10 mouse cellular contexts compared by ENCODE assay signal in genomic region chr1:88213766-88214461, GRCm38 (mm10). TPM values are rescaled to one million over a fixed set of nuclear protein-coding genes. Genes with fewer than 3 reads are reported as not detected.
DNase-seq lines count a peak whose midpoint lies in the region; ATAC-seq and TF ChIP-seq lines count a peak whose summit lies in the region.
"Had no signal": no experiment of that assay in that cellular context is flagged by ENCODE, and none has a peak within 500 bp of the region (broad histone marks: within the 10 kb centered on the region; RNA-seq: fewer than 3 reads in every experiment).

No protein-coding gene starts in this region.

- peak; percentile 22 for DNase-seq in hindbrain, embryonic 14.5 days (ENCODE audit: low spot score)
- no peak for DNase-seq in CH12.LX (ENCODE audit: extremely low read depth)
- DNase-seq in limb, embryonic 14.5 days (ENCODE audit: low spot score), result peak; percentile 21
- DNase-seq in testis, postnatal 14 days (ENCODE audit: low spot score), result peak; percentile 12
- no peak for DNase-seq in cerebellum, postnatal 4 days (ENCODE audit: low spot score in 2 of 2)
- no peak for DNase-seq in layer of hippocampus, postnatal 14 days (ENCODE audit: low spot score in 2 of 2)

- H3K4me1 ChIP-seq in hindbrain, embryonic 14.5 days (replicated peaks; ENCODE audit: control insufficient read depth, insufficient read depth, low read length), result no peaks in the 10 kb centered on the region
- H3K4me1 ChIP-seq in hindbrain, embryonic 13.5 days (replicated peaks), result no peaks in the 10 kb centered on the region
- no peaks in the 10 kb centered on the region for H3K4me1 ChIP-seq in CH12.LX (ENCODE audit: control insufficient read depth in 1 of 2, insufficient read depth in 2 of 2)
- H3K4me1 ChIP-seq in forebrain, embryonic 16.5 days (replicated peaks; ENCODE audit: control insufficient read depth, insufficient read depth, low read length), result no peaks in the 10 kb centered on the region
- no peaks in the 10 kb centered on the region for H3K4me1 ChIP-seq in limb, embryonic 14.5 days (ENCODE audit: control insufficient read depth, insufficient read depth, low read length)

- no peak overlapping the region for H3K9ac ChIP-seq in hindbrain, embryonic 14.5 days
- H3K9ac ChIP-seq in hindbrain, embryonic 13.5 days, result no peak overlapping the region
- no peak overlapping the region for H3K9ac ChIP-seq in CH12.LX (ENCODE audit: insufficient read depth, low read depth)
- no peak overlapping the region for H3K9ac ChIP-seq in forebrain, embryonic 16.5 days (replicated peaks; ENCODE audit: low read depth, low read length)
- H3K9ac ChIP-seq in limb, embryonic 14.5 days (ENCODE audit: low read depth, low read length, severe bottlenecking), result no peak overlapping the region

- H3K4me3 ChIP-seq in hindbrain, embryonic 14.5 days (replicated peaks; ENCODE audit: low read length), result no peak overlapping the region
- H3K4me3 ChIP-seq in hindbrain, embryonic 13.5 days, result no peak overlapping the region
- H3K4me3 ChIP-seq in CH12.LX (replicated peaks in 1 of 3; ENCODE audit: low read depth in 2 of 3, low read length in 2 of 3, poor library complexity in 1 of 3), result no peak overlapping the region
- H3K4me3 ChIP-seq in forebrain, embryonic 16.5 days (replicated peaks; ENCODE audit: low read length), result no peak overlapping the region
- no peak overlapping the region for H3K4me3 ChIP-seq in limb, embryonic 14.5 days (replicated peaks; ENCODE audit: low read length)
- H3K4me3 ChIP-seq: heart, adult 2 months had no signal

- TF ChIP-seq POLR2A in CH12.LX (IDR thresholded peaks at IDR 0.05; ENCODE audit: low read depth, low read length), result no peak
- TF ChIP-seq POLR2A in limb, embryonic 14.5 days (IDR thresholded peaks at IDR 0.05; ENCODE audit: borderline replicate concordance, extremely low read depth, insufficient read depth, insufficient read length), result no peak

- peaks cover 53% of the 10 kb centered on the region for H3K9me3 ChIP-seq in hindbrain, embryonic 14.5 days (ENCODE audit: control insufficient read depth, low read length)
- H3K9me3 ChIP-seq in hindbrain, embryonic 13.5 days, result peaks cover 64% of the 10 kb centered on the region
- H3K9me3 ChIP-seq in CH12.LX (replicated peaks; ENCODE audit: low read length), result peaks cover 67% of the 10 kb centered on the region
- peaks cover 60% of the 10 kb centered on the region for H3K9me3 ChIP-seq in forebrain, embryonic 16.5 days (ENCODE audit: control insufficient read depth, low read length)
- peaks cover 61% of the 10 kb centered on the region for H3K9me3 ChIP-seq in limb, embryonic 14.5 days (ENCODE audit: control insufficient read depth, low read length)

- no peak overlapping the region for H3K27ac ChIP-seq in hindbrain, embryonic 14.5 days
- no peak overlapping the region for H3K27ac ChIP-seq in hindbrain, embryonic 13.5 days
- H3K27ac ChIP-seq in CH12.LX (ENCODE audit: insufficient read depth, low read depth), result no peak overlapping the region
- no peak overlapping the region for H3K27ac ChIP-seq in forebrain, embryonic 16.5 days (ENCODE audit: low read length)
- H3K27ac ChIP-seq in limb, embryonic 14.5 days (replicated peaks; ENCODE audit: low read depth, low read length), result no peak overlapping the region
- H3K27ac ChIP-seq: heart, adult 2 months had no signal

- peak; percentile 26 for ATAC-seq in hindbrain, embryonic 14.5 days (ENCODE audit: low FRiP score)
- ATAC-seq in hindbrain, embryonic 13.5 days (ENCODE audit: low FRiP score), result no peak
- 0 out of 2 replicates have a peak, but pooled peaks have one; percentile 25 for ATAC-seq in forebrain, embryonic 16.5 days
- ATAC-seq in limb, embryonic 14.5 days (ENCODE audit: low FRiP score, low read depth), result no peak

- TF ChIP-seq EP300 in CH12.LX (IDR thresholded peaks at IDR 0.05; ENCODE audit: low read length), result no peak

- 83% methylated on average over 2 of the region's 2 CpGs for WGBS in hindbrain, embryonic 14.5 days
- 85% methylated on average over 2 of the region's 2 CpGs for WGBS in hindbrain, embryonic 13.5 days
- 82% methylated on average over 2 of the region's 2 CpGs for WGBS in forebrain, embryonic 16.5 days
- WGBS in limb, embryonic 14.5 days, result 79% methylated on average over 2 of the region's 2 CpGs

- no peak overlapping the region for H3K4me2 ChIP-seq in hindbrain, embryonic 14.5 days (replicated peaks)
- H3K4me2 ChIP-seq in hindbrain, embryonic 13.5 days, result no peak overlapping the region
- no peak overlapping the region for H3K4me2 ChIP-seq in CH12.LX (ENCODE audit: insufficient read depth, low read depth, poor library complexity, severe bottlenecking)
- H3K4me2 ChIP-seq in forebrain, embryonic 16.5 days (ENCODE audit: low read length), result no peak overlapping the region
- no peak overlapping the region for H3K4me2 ChIP-seq in limb, embryonic 14.5 days (replicated peaks; ENCODE audit: low read depth, low read length, severe bottlenecking)

- no peaks in the 10 kb centered on the region for H3K27me3 ChIP-seq in hindbrain, embryonic 14.5 days (ENCODE audit: control insufficient read depth, insufficient read depth, low read length)
- H3K27me3 ChIP-seq in hindbrain, embryonic 13.5 days, result no peaks in the 10 kb centered on the region
- no peaks in the 10 kb centered on the region for H3K27me3 ChIP-seq in CH12.LX (replicated peaks)
- no peaks in the 10 kb centered on the region for H3K27me3 ChIP-seq in forebrain, embryonic 16.5 days (replicated peaks; ENCODE audit: control insufficient read depth, insufficient read depth, low read length)
- H3K27me3 ChIP-seq in limb, embryonic 14.5 days (ENCODE audit: control insufficient read depth, insufficient read depth, low read length), result no peaks in the 10 kb centered on the region

- dilution Hi-C loops in CH12.LX (cut with MboI; ENCODE audit: extremely low pct_ligation_motif_present, extremely low pct_unique_long_range_greater_than_20kb, low sequenced_read_pairs), result no loop called here

- TF ChIP-seq CTCF in CH12.LX (conservative IDR thresholded peaks at IDR 0.05 in 1 of 2, IDR thresholded peaks at IDR 0.05 in 1 of 2; ENCODE audit: low read depth in 2 of 2, low read length in 2 of 2), result no peak

- H3K79me2 ChIP-seq in CH12.LX (replicated peaks; ENCODE audit: control insufficient read depth, extremely low read depth, insufficient read depth, poor library complexity, severe bottlenecking), result no peaks in the 10 kb centered on the region

- H3K36me3 ChIP-seq in hindbrain, embryonic 14.5 days (replicated peaks; ENCODE audit: control insufficient read depth, insufficient read depth), result no peaks in the 10 kb centered on the region
- H3K36me3 ChIP-seq in hindbrain, embryonic 13.5 days, result no peaks in the 10 kb centered on the region
- no peaks in the 10 kb centered on the region for H3K36me3 ChIP-seq in CH12.LX (replicated peaks in 1 of 2; ENCODE audit: control insufficient read depth in 1 of 2, insufficient read depth in 1 of 2, low read length in 1 of 2)
- no peaks in the 10 kb centered on the region for H3K36me3 ChIP-seq in forebrain, embryonic 16.5 days (ENCODE audit: control insufficient read depth, insufficient read depth)
- H3K36me3 ChIP-seq in limb, embryonic 14.5 days (ENCODE audit: control insufficient read depth, insufficient read depth, low read length), result no peaks in the 10 kb centered on the region

- TF ChIP-seq RAD21 in CH12.LX (IDR thresholded peaks at IDR 0.05; ENCODE audit: low read depth, low read length), result no peak

- in situ Hi-C loops in CH12.LX (cut with MboI; ENCODE audit: low pct_ligation_motif_present, low pct_unique_long_range_greater_than_20kb, low sequenced_read_pairs), result no loop called here

RNA-seq across cellular contexts. Expression of gene Ugt1a1, which starts 2.2 kb away (rescaled TPM):
- polyA plus RNA-seq in hindbrain, embryonic 14.5 days (2014; fragmentation: Nextera tagmentation; extraction: Ambion mirVana), result not detected in 2 replicates
- polyA plus RNA-seq in hindbrain, embryonic 13.5 days (2015; fragmentation: Nextera tagmentation; extraction: Ambion mirVana), result not detected in 2 replicates
- 0.08 TPM in 1 of 2 replicates, not detected in the other for total RNA-seq in CH12.LX (2012; rRNA removed)
- not detected in 2 replicates for total RNA-seq in CH12.LX (2014; rRNA removed)
- 0.19 TPM in 1 of 2 replicates, not detected in the other for polyA plus RNA-seq in CH12.LX (2012; ENCODE audit: insufficient read length, low read depth)
- polyA plus RNA-seq in forebrain, embryonic 16.5 days (2015; fragmentation: Nextera tagmentation; extraction: Ambion mirVana), result not detected in 2 replicates
- polyA plus RNA-seq in limb, embryonic 14.5 days (2012; rRNA removed), result 1.5 and 2.3 TPM in 2 replicates
- polyA plus RNA-seq in limb, embryonic 14.5 days (2014; fragmentation: Nextera tagmentation; extraction: Ambion mirVana), result 4.3 and 5.8 TPM in 2 replicates
- total RNA-seq in layer of hippocampus, postnatal 14 days (2021), result not detected
- total RNA-seq: heart, adult 2 months had no signal
- polyA plus RNA-seq: heart, adult 2 months had no signal

RNA-seq across cellular contexts. Expression of gene Dnajb3, which starts 8.3 kb away (rescaled TPM):
- polyA plus RNA-seq in hindbrain, embryonic 14.5 days (2014; fragmentation: Nextera tagmentation; extraction: Ambion mirVana), result 11.9 and 16.5 TPM in 2 replicates
- 15.6 and 15.8 TPM in 2 replicates for polyA plus RNA-seq in hindbrain, embryonic 13.5 days (2015; fragmentation: Nextera tagmentation; extraction: Ambion mirVana)
- not detected in 2 replicates for total RNA-seq in CH12.LX (2012; rRNA removed)
- total RNA-seq in CH12.LX (2014; rRNA removed), result not detected in 2 replicates
- not detected in 2 replicates for polyA plus RNA-seq in CH12.LX (2012; ENCODE audit: insufficient read length, low read depth)
- 10.1 and 11.7 TPM in 2 replicates for polyA plus RNA-seq in forebrain, embryonic 16.5 days (2015; fragmentation: Nextera tagmentation; extraction: Ambion mirVana)
- 9.1 and 10.2 TPM in 2 replicates for polyA plus RNA-seq in limb, embryonic 14.5 days (2012; rRNA removed)
- polyA plus RNA-seq in limb, embryonic 14.5 days (2014; fragmentation: Nextera tagmentation; extraction: Ambion mirVana), result 9.4 and 10.5 TPM in 2 replicates
- 1 to 10 TPM; 1.7 to 3.1 TPM for total RNA-seq in layer of hippocampus, postnatal 14 days (2021)

RNA-seq across cellular contexts. Expression of gene Mroh2a, which starts 12.9 kb away (rescaled TPM):
- polyA plus RNA-seq in hindbrain, embryonic 14.5 days (2014; fragmentation: Nextera tagmentation; extraction: Ambion mirVana), result 1.1 and 2.0 TPM in 2 replicates
- 0.66 and 0.79 TPM in 2 replicates for polyA plus RNA-seq in hindbrain, embryonic 13.5 days (2015; fragmentation: Nextera tagmentation; extraction: Ambion mirVana)
- total RNA-seq in CH12.LX (2012; rRNA removed), result 0.13 and 0.17 TPM in 2 replicates
- total RNA-seq in CH12.LX (2014; rRNA removed), result not detected in 2 replicates
- polyA plus RNA-seq in CH12.LX (2012; ENCODE audit: insufficient read length, low read depth), result 0.78 and 1.0 TPM in 2 replicates
- 0.96 and 1.0 TPM in 2 replicates for polyA plus RNA-seq in forebrain, embryonic 16.5 days (2015; fragmentation: Nextera tagmentation; extraction: Ambion mirVana)
- 0.15 and 0.20 TPM in 2 replicates for polyA plus RNA-seq in limb, embryonic 14.5 days (2012; rRNA removed)
- 1.7 and 2.2 TPM in 2 replicates for polyA plus RNA-seq in limb, embryonic 14.5 days (2014; fragmentation: Nextera tagmentation; extraction: Ambion mirVana)
- total RNA-seq in layer of hippocampus, postnatal 14 days (2021), result under 1 TPM; 0.12 to 0.17 TPM

RNA-seq across cellular contexts. Expression of gene Ugt1a2, which starts 13.5 kb away (rescaled TPM):
- polyA plus RNA-seq in hindbrain, embryonic 14.5 days (2014; fragmentation: Nextera tagmentation; extraction: Ambion mirVana), result not detected in 2 replicates
- polyA plus RNA-seq in hindbrain, embryonic 13.5 days (2015; fragmentation: Nextera tagmentation; extraction: Ambion mirVana), result not detected in 2 replicates
- total RNA-seq in CH12.LX (2012; rRNA removed), result not detected in 2 replicates
- total RNA-seq in CH12.LX (2014; rRNA removed), result not detected in 2 replicates
- polyA plus RNA-seq in CH12.LX (2012; ENCODE audit: insufficient read length, low read depth), result not detected in 2 replicates
- not detected in 2 replicates for polyA plus RNA-seq in forebrain, embryonic 16.5 days (2015; fragmentation: Nextera tagmentation; extraction: Ambion mirVana)
- 0.04 and 0.08 TPM in 2 replicates for polyA plus RNA-seq in limb, embryonic 14.5 days (2012; rRNA removed)
- polyA plus RNA-seq in limb, embryonic 14.5 days (2014; fragmentation: Nextera tagmentation; extraction: Ambion mirVana), result not detected in 2 replicates
- total RNA-seq in layer of hippocampus, postnatal 14 days (2021), result not detected
- total RNA-seq: heart, adult 2 months had no signal
- polyA plus RNA-seq: heart, adult 2 months had no signal

RNA-seq across cellular contexts. Expression of gene Ugt1a5, which starts 48.1 kb away (rescaled TPM):
- not detected in 2 replicates for polyA plus RNA-seq in hindbrain, embryonic 14.5 days (2014; fragmentation: Nextera tagmentation; extraction: Ambion mirVana)
- not detected in 2 replicates for polyA plus RNA-seq in hindbrain, embryonic 13.5 days (2015; fragmentation: Nextera tagmentation; extraction: Ambion mirVana)
- total RNA-seq in CH12.LX (2012; rRNA removed), result not detected in 2 replicates
- total RNA-seq in CH12.LX (2014; rRNA removed), result not detected in 2 replicates
- not detected in 2 replicates for polyA plus RNA-seq in CH12.LX (2012; ENCODE audit: insufficient read length, low read depth)
- not detected in 2 replicates for polyA plus RNA-seq in forebrain, embryonic 16.5 days (2015; fragmentation: Nextera tagmentation; extraction: Ambion mirVana)
- 0.08 and 0.19 TPM in 2 replicates for polyA plus RNA-seq in limb, embryonic 14.5 days (2012; rRNA removed)
- polyA plus RNA-seq in limb, embryonic 14.5 days (2014; fragmentation: Nextera tagmentation; extraction: Ambion mirVana), result not detected in 2 replicates
- total RNA-seq in layer of hippocampus, postnatal 14 days (2021), result not detected
- total RNA-seq: heart, adult 2 months had no signal
- polyA plus RNA-seq: heart, adult 2 months; spleen, adult 2 months had no signal

Comparison
In these comparisons a context has a peak if more than half of its experiments do, and no peak if none do; other contexts are left out.
1. ATAC-seq: peak in hindbrain, embryonic 14.5 days (single experiment) and forebrain, embryonic 16.5 days (single experiment); none in hindbrain, embryonic 13.5 days (single experiment) and limb, embryonic 14.5 days (single experiment).
2. DNase-seq: peak in hindbrain, embryonic 14.5 days (single experiment), limb, embryonic 14.5 days (single experiment) and testis, postnatal 14 days (single experiment); none in CH12.LX (single experiment), cerebellum, postnatal 4 days (0 of 2) and layer of hippocampus, postnatal 14 days (0 of 2).